Mouse (Mus musculus) bone marrow macrophage, adult 2 months (primary cell): Measurements from ENCODE around the gene Taf11.

Experiments
- CTCF ChIP-seq: IDR thresholded peaks from 2 replicates; pipeline ENCODE4 v1.5.1; 2012; ENCODE audit warnings: low read depth, mild to moderate bottlenecking, low read length, moderate library complexity
- POLR2A ChIP-seq: IDR thresholded peaks from 2 replicates; pipeline ENCODE4 v1.6.1; 2012; ENCODE audit warnings: mild to moderate bottlenecking, low read depth, low read length, borderline replicate concordance

- TF ChIP-seq CTCF: no peak
- TF ChIP-seq POLR2A: no peak
These were observed 6.7 kb upstream of the Taf11 start for GRCm38 (mm10) chr17:27916366-27916765.
